Mouse (Mus musculus): ENCODE data around the gene Cdh3. TPM values are rescaled to one million over a fixed set of nuclear protein-coding genes. Genes with fewer than 3 reads are reported as not detected.

Cdh3 gene
- polyA plus RNA-seq, 1 experiment from 2014 or later = 2.6 TPM

GRCm38 (mm10) chr8:106603131-106603819 is 92.6 kb downstream of the Cdh3 start, which contains the start of gene Cdh1:
Gene Cdh1 (plus strand): TSS chr8:106603351.
- Histone ChIP-seq H3K9ac (replicated peaks; ENCODE audit: low read depth) (peak within 1 kb of the TSS; percentile 79), H3K9me3 (ENCODE audit: low read length) (no peaks in the 10 kb centered on the region), H3K4me1 (ENCODE audit: insufficient read depth, low read depth, low read length) (no peaks in the 10 kb centered on the region), H3K4me2 (replicated peaks; ENCODE audit: low read depth, low read length) (peak within 1 kb of the TSS; percentile 59), H3K36me3 (ENCODE audit: insufficient read depth, low read length) (no peaks in the 10 kb centered on the region), H3K4me3 (ENCODE audit: low read depth, low read length) (peak within 1 kb of the TSS; percentile 61), H3K27ac (ENCODE audit: low read length) (peak within 1 kb of the TSS; percentile 90), H3K27me3 (replicated peaks; ENCODE audit: insufficient read depth, low read length) (peaks cover 22% of the 10 kb centered on the region)
- peak; percentile 92 for DNase-seq (ENCODE audit: low spot score)
- WGBS = under 1% methylated on average over 51 of the region's 53 CpGs
- TF ChIP-seq CTCF (IDR thresholded peaks at IDR 0.05) (peak; percentile 52), EP300 (IDR thresholded peaks at IDR 0.05) (no peak)
- peak; percentile 97 for ATAC-seq

GRCm38 (mm10) chr8:106603933-106604332 is 93.2 kb downstream of the Cdh3 start:
- Histone ChIP-seq H3K27me3 (replicated peaks; ENCODE audit: insufficient read depth, low read length) (peaks cover 22% of the 10 kb centered on the region), H3K27ac (ENCODE audit: low read length) (peak overlapping the region; percentile 90), H3K9ac (replicated peaks; ENCODE audit: low read depth) (peak overlapping the region; percentile 79), H3K9me3 (ENCODE audit: low read length) (no peaks in the 10 kb centered on the region), H3K4me1 (ENCODE audit: insufficient read depth, low read depth, low read length) (no peaks in the 10 kb centered on the region), H3K4me3 (ENCODE audit: low read depth, low read length) (peak overlapping the region; percentile 61), H3K36me3 (ENCODE audit: insufficient read depth, low read length) (no peaks in the 10 kb centered on the region), H3K4me2 (replicated peaks; ENCODE audit: low read depth, low read length) (peak overlapping the region; percentile 59)
- no peak for ATAC-seq
- 3% methylated on average over 14 of the region's 19 CpGs for WGBS
- TF ChIP-seq CTCF (IDR thresholded peaks at IDR 0.05) (no peak), EP300 (IDR thresholded peaks at IDR 0.05) (no peak)
- DNase-seq (ENCODE audit: low spot score) = no peak

DNA sequence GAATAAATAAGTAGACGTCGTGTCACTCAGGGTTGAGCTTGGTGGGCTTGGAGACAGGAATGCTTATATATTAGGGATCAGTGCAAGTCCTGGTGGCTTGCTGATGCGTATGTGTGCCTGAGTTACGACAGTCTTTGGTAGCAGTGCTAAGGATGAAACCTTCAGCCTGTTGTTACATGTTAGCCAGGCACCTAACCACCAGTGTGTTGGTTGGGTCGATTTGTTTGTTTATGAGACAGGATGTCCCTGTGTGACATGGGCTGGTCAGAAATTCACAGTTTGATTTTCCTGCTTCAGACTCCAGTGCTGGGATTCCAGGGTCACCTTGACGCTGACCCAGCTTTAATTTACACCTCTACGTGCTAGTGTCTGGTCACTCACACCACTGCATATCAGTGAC is 95.0 kb downstream of the Cdh3 start:
- Histone ChIP-seq H3K9ac (replicated peaks; ENCODE audit: low read depth) (no peak overlapping the region), H3K4me3 (ENCODE audit: low read depth, low read length) (no peak overlapping the region), H3K36me3 (ENCODE audit: insufficient read depth, low read length) (no peaks in the 10 kb centered on the region), H3K9me3 (ENCODE audit: low read length) (no peaks in the 10 kb centered on the region), H3K4me1 (ENCODE audit: insufficient read depth, low read depth, low read length) (no peaks in the 10 kb centered on the region), H3K27me3 (replicated peaks; ENCODE audit: insufficient read depth, low read length) (peaks cover 22% of the 10 kb centered on the region), H3K4me2 (replicated peaks; ENCODE audit: low read depth, low read length) (peak overlapping the region; percentile 59), H3K27ac (ENCODE audit: low read length) (no peak overlapping the region)
- TF ChIP-seq EP300 (IDR thresholded peaks at IDR 0.05) = no peak
- no peak for TF ChIP-seq CTCF (IDR thresholded peaks at IDR 0.05)
- ATAC-seq (no peak), DNase-seq (ENCODE audit: low spot score) (no peak)
- 39% methylated on average over 7 of the region's 7 CpGs for WGBS

DNA sequence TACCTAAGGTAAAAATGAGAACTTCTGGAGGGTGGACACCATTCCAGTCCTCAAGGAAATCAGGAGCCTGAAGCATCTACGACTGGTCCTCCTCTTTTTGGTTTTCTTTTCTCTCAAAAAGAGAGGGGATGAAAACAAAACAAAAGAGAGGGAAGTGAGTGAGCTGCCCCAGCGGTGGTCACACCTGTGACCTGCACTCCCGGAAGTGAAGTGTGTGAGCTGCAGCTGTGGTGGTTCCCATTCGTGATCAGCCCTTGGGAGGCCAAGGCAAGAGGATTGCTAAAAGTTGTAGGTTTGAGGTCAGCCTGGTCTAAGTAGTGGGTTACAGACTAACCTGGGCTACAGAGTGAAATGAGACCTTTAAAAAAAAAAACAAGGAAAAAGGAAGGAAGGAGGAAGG is 95.4 kb downstream of the Cdh3 start:
- H3K4me3 ChIP-seq (ENCODE audit: low read depth, low read length) = no peak overlapping the region

DNA sequence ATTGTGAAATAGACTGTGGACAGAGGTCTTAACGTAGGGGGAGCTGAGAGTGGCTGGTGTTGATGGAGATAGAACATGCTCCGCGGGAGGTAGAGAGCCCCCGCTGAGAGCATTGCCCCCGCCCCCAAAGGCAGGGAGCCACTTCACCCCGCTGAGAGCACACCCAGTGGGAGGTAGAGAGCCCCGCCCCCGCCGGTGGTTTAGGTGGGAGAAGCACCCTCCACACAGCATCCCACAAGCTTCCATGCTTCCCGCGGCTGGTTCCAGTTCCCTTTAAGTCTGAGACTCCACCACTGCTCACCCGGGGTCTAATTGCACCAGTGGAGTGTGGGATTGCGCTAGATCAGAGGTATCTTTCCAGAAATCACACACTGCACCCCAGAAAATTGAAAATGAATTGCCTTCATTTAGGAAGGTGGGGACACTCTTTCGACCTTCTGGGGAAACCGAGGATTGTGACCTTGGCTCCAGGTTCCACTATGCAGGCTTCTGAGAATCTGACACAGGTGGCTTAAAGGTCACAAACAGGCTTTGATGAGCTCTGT is 96.0 kb downstream of the Cdh3 start:
- Histone ChIP-seq H3K27ac (ENCODE audit: low read length) (0 out of 2 replicates have a peak overlapping the region, but pooled peaks have one; percentile 9), H3K4me1 (ENCODE audit: insufficient read depth, low read depth, low read length) (no peaks in the 10 kb centered on the region; the same call in 1 of the 2 replicates), H3K4me3 (ENCODE audit: low read depth, low read length) (no peak overlapping the region), H3K9me3 (ENCODE audit: low read length) (no peaks in the 10 kb centered on the region), H3K4me2 (replicated peaks; ENCODE audit: low read depth, low read length) (peak overlapping the region; percentile 59; the same call in 1 of the 2 replicates), H3K27me3 (replicated peaks; ENCODE audit: insufficient read depth, low read length) (peaks cover 22% of the 10 kb centered on the region), H3K36me3 (ENCODE audit: insufficient read depth, low read length) (no peaks in the 10 kb centered on the region), H3K9ac (replicated peaks; ENCODE audit: low read depth) (no peak overlapping the region)
- ATAC-seq (no peak), DNase-seq (ENCODE audit: low spot score) (no peak)
- TF ChIP-seq EP300 (IDR thresholded peaks at IDR 0.05) = no peak
- no peak for TF ChIP-seq CTCF (IDR thresholded peaks at IDR 0.05)
- 22% methylated on average over 15 of the region's 15 CpGs for WGBS

More for the DNA sequence above, 95.4 kb downstream of the Cdh3 start:
- no peak overlapping the region for H3K9ac ChIP-seq (replicated peaks; ENCODE audit: low read depth)
- H3K27me3 ChIP-seq (replicated peaks; ENCODE audit: insufficient read depth, low read length) = peaks cover 22% of the 10 kb centered on the region
- whole genome bisulfite sequencing = 21% methylated on average over 4 of the region's 4 CpGs
- no peaks in the 10 kb centered on the region for H3K9me3 ChIP-seq (ENCODE audit: low read length)
- peak overlapping the region; percentile 59; the same call in 1 of the 2 replicates for H3K4me2 ChIP-seq (replicated peaks; ENCODE audit: low read depth, low read length)
- DNase-seq (ENCODE audit: low spot score) = no peak
- H3K4me1 ChIP-seq (ENCODE audit: insufficient read depth, low read depth, low read length) = no peaks in the 10 kb centered on the region
- no peak overlapping the region for H3K27ac ChIP-seq (ENCODE audit: low read length)
- ATAC-seq = no peak
- no peaks in the 10 kb centered on the region for H3K36me3 ChIP-seq (ENCODE audit: insufficient read depth, low read length)
- no peak for TF ChIP-seq CTCF (IDR thresholded peaks at IDR 0.05)
- no peak for TF ChIP-seq EP300 (IDR thresholded peaks at IDR 0.05)

Other genes starting within 250 kb of the Cdh3 start
- gene Smpd3, start 172.9 kb upstream of the Cdh3 start, polyA plus RNA-seq (2015; fragmentation: Nextera tagmentation; extraction: Ambion mirVana) = 1.5 and 1.7 TPM in 2 replicates
- 8.8 and 9.9 TPM in 2 replicates for gene Zfp90, start 95.6 kb upstream of the Cdh3 start, polyA plus RNA-seq (2015; fragmentation: Nextera tagmentation; extraction: Ambion mirVana)
- gene 6030452D12Rik, start 10.4 kb upstream of the Cdh3 start, polyA plus RNA-seq (2015; fragmentation: Nextera tagmentation; extraction: Ambion mirVana) = not detected in 2 replicates
- 8.0 and 9.0 TPM in 2 replicates for gene Gm10073, start 62.6 kb downstream of the Cdh3 start, polyA plus RNA-seq (2015; fragmentation: Nextera tagmentation; extraction: Ambion mirVana)
- gene Cdh1, start 92.5 kb downstream of the Cdh3 start, polyA plus RNA-seq (2015; fragmentation: Nextera tagmentation; extraction: Ambion mirVana) = 88.2 and 106 TPM in 2 replicates
- gene Tango6, start 172.2 kb downstream of the Cdh3 start, polyA plus RNA-seq (2015; fragmentation: Nextera tagmentation; extraction: Ambion mirVana) = 3.5 and 3.7 TPM in 2 replicates